15 mouse cellular contexts compared by ENCODE assay signal in the genomic region with DNA sequence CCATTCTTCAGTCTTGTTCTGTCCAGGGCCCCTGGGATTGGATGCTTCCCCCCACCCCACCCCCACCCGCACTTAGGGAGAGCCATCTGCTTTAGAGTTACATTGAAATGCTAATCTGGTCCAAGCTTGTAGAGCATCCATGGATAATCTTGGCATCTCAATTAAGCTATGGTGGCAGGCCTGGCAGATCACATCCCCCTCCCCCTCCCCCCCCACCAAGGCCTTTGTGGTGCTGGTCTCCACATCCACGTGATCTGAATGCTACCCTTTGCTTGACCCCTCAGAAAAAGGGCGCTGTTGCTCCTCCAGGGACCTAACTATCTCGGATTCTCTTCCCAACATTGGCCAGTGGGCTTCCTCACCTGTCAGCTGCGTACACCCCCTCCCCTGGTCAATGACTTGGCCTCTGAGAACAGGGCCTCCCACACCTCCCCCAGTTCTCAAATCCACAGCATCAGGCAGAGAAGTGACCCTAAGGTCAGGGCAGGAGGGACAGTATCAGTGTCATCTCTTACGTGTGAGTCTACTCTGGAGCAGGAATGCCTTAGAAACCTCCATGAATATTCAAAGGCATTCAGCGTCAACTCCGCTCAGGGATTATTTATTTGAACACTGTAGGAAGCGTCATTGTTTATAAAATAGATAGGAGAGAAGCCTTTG.
DNase-seq lines count a peak whose midpoint lies in the region; ATAC-seq and TF ChIP-seq lines count a peak whose summit lies in the region.
"Had no signal": no experiment of that assay in that cellular context is flagged by ENCODE, and none has a peak within 500 bp of the region (broad histone marks: within the 10 kb centered on the region; RNA-seq: fewer than 3 reads in every experiment).

No protein-coding gene starts in this region.

- no peaks in the 10 kb centered on the region for H3K36me3 ChIP-seq in hindbrain, embryonic 12.5 days
- no peaks in the 10 kb centered on the region for H3K36me3 ChIP-seq in midbrain, postnatal 0 days (ENCODE audit: insufficient read depth, low read length)
- H3K36me3 ChIP-seq: heart, embryonic 10.5 days had no signal

- peaks cover 43% of the 10 kb centered on the region for H3K4me1 ChIP-seq in hindbrain, embryonic 12.5 days
- H3K4me1 ChIP-seq in midbrain, postnatal 0 days (ENCODE audit: insufficient read depth, low read length), result peaks cover 10% of the 10 kb centered on the region; the same call in 1 of the 2 replicates
- H3K4me1 ChIP-seq: liver, embryonic 13.5 days had no signal

- H3K27me3 ChIP-seq in hindbrain, embryonic 12.5 days, result no peaks in the 10 kb centered on the region
- H3K27me3 ChIP-seq in midbrain, postnatal 0 days (ENCODE audit: insufficient read depth, low read length), result no peaks in the 10 kb centered on the region
- H3K27me3 ChIP-seq: liver, embryonic 13.5 days had no signal

- H3K27ac ChIP-seq in hindbrain, embryonic 12.5 days, result peak overlapping the region; percentile 67
- H3K27ac ChIP-seq in midbrain, postnatal 0 days (ENCODE audit: low read depth, low read length), result no peak overlapping the region
- H3K27ac ChIP-seq: gastrocnemius, adult 2 months; heart, embryonic 10.5 days; liver, embryonic 13.5 days had no signal

- no peak overlapping the region for H3K9ac ChIP-seq in hindbrain, embryonic 12.5 days
- H3K9ac ChIP-seq in midbrain, postnatal 0 days (replicated peaks; ENCODE audit: low read length, poor library complexity, severe bottlenecking), result no peak overlapping the region
- H3K9ac ChIP-seq: liver, embryonic 13.5 days had no signal

- H3K4me3 ChIP-seq in hindbrain, embryonic 12.5 days, result no peak overlapping the region
- H3K4me3 ChIP-seq in midbrain, postnatal 0 days (ENCODE audit: low read depth, low read length), result no peak overlapping the region
- H3K4me3 ChIP-seq: gastrocnemius, adult 2 months; heart, embryonic 10.5 days; liver, embryonic 13.5 days had no signal

- peak; percentile 69 for DNase-seq in ZHBTc4 (ENCODE audit: low read depth, low spot score)
- peak; percentile 29 for DNase-seq in embryo, embryonic 11.5 days (ENCODE audit: low read depth, low spot score)
- no peak for DNase-seq in midbrain, postnatal 0 days (ENCODE audit: low spot score)
- no peak for DNase-seq in adrenal gland, adult (ENCODE audit: inconsistent age in 2 of 2, low spot score in 1 of 2)
- DNase-seq in thymus, postnatal 14 days, result no peak
- DNase-seq in urinary bladder, postnatal 14 days (ENCODE audit: low spot score), result no peak
- DNase-seq in cerebellum, adult 9-10 months, result no peak
- DNase-seq: cerebellum, adult 8-10 months; gastrocnemius, adult 2 months; heart, postnatal 4 days; kidney, postnatal 14 days; liver, embryonic 13.5 days; thymus, adult 2 months had no signal

- 12% methylated on average over 9 of the region's 9 CpGs for WGBS in hindbrain, embryonic 12.5 days
- WGBS in midbrain, postnatal 0 days, result 16% methylated on average over 9 of the region's 9 CpGs

- peak; percentile 84 for ATAC-seq in hindbrain, embryonic 12.5 days (ENCODE audit: low FRiP score)
- 0 out of 2 replicates have a peak, but pooled peaks have one; percentile 20 for ATAC-seq in midbrain, postnatal 0 days (ENCODE audit: low FRiP score)

- H3K9me3 ChIP-seq in hindbrain, embryonic 12.5 days (replicated peaks), result no peaks in the 10 kb centered on the region
- no peaks in the 10 kb centered on the region for H3K9me3 ChIP-seq in midbrain, postnatal 0 days (ENCODE audit: low read length)
- H3K9me3 ChIP-seq: heart, embryonic 10.5 days; liver, embryonic 13.5 days had no signal

- TF ChIP-seq CTCF in midbrain, postnatal 0 days (IDR thresholded peaks at IDR 0.05), result no peak

- H3K4me2 ChIP-seq in hindbrain, embryonic 12.5 days (replicated peaks), result no peak overlapping the region
- no peak overlapping the region for H3K4me2 ChIP-seq in midbrain, postnatal 0 days (ENCODE audit: low read depth, low read length, poor library complexity, severe bottlenecking)
- H3K4me2 ChIP-seq: liver, embryonic 13.5 days had no signal

Comparison
In these comparisons a context has a peak if more than half of its experiments do, and no peak if none do; other contexts are left out.
1. DNase-seq: peak in ZHBTc4 (single experiment) and embryo, embryonic 11.5 days (single experiment); none in midbrain, postnatal 0 days (single experiment), adrenal gland, adult (0 of 2), thymus, postnatal 14 days (single experiment), urinary bladder, postnatal 14 days (single experiment) and cerebellum, adult 9-10 months (single experiment).